In genomic region chr7:111122084-111122530, GRCm38 (mm10) we compare ENCODE assay signal across 8 mouse cellular contexts. TPM values are rescaled to one million over a fixed set of nuclear protein-coding genes. Genes with fewer than 3 reads are reported as not detected.
A peak's percentile ranks its signal among the peaks of the same experiment; 100 is the strongest.
DNase-seq lines count a peak whose midpoint lies in the region; ATAC-seq and TF ChIP-seq lines count a peak whose summit lies in the region.

No protein-coding gene starts in this region.

- no peak for TF ChIP-seq CTCF in brain, embryonic 14.5 days (IDR thresholded peaks at IDR 0.05; ENCODE audit: borderline replicate concordance, extremely low read depth, insufficient read depth, insufficient read length)

- no peaks in the 10 kb centered on the region for H3K9me3 ChIP-seq in forebrain, embryonic 15.5 days
- H3K9me3 ChIP-seq in hindbrain, embryonic 15.5 days = no peaks in the 10 kb centered on the region
- no peaks in the 10 kb centered on the region for H3K9me3 ChIP-seq in limb, embryonic 14.5 days (ENCODE audit: control insufficient read depth, low read length)
- H3K9me3 ChIP-seq in midbrain, embryonic 12.5 days = no peaks in the 10 kb centered on the region

- under 1% methylated on average over 34 of the region's 34 CpGs for WGBS in forebrain, embryonic 15.5 days
- under 1% methylated on average over 34 of the region's 34 CpGs for WGBS in hindbrain, embryonic 15.5 days
- WGBS in limb, embryonic 14.5 days = under 1% methylated on average over 33 of the region's 34 CpGs
- WGBS in midbrain, embryonic 12.5 days = 0% methylated on average over 34 of the region's 34 CpGs

- H3K27me3 ChIP-seq in forebrain, embryonic 15.5 days = no peaks in the 10 kb centered on the region
- no peaks in the 10 kb centered on the region for H3K27me3 ChIP-seq in hindbrain, embryonic 15.5 days
- H3K27me3 ChIP-seq in limb, embryonic 14.5 days (ENCODE audit: control insufficient read depth, insufficient read depth, low read length) = no peaks in the 10 kb centered on the region
- no peaks in the 10 kb centered on the region for H3K27me3 ChIP-seq in midbrain, embryonic 12.5 days

- H3K36me3 ChIP-seq in forebrain, embryonic 15.5 days = peaks cover 7% of the 10 kb centered on the region
- H3K36me3 ChIP-seq in hindbrain, embryonic 15.5 days = 0 out of 2 replicates have a peak, but pooled peaks cover 2% of the 10 kb centered on the region
- H3K36me3 ChIP-seq in limb, embryonic 14.5 days (ENCODE audit: control insufficient read depth, insufficient read depth, low read length) = peaks cover 4% of the 10 kb centered on the region; the same call in 1 of the 2 replicates
- H3K36me3 ChIP-seq in midbrain, embryonic 12.5 days = peaks cover 8% of the 10 kb centered on the region

- H3K4me1 ChIP-seq in forebrain, embryonic 15.5 days = peaks cover 14% of the 10 kb centered on the region
- peaks cover 17% of the 10 kb centered on the region for H3K4me1 ChIP-seq in hindbrain, embryonic 15.5 days (replicated peaks)
- peaks cover 7% of the 10 kb centered on the region; the same call in 1 of the 2 replicates for H3K4me1 ChIP-seq in limb, embryonic 14.5 days (ENCODE audit: control insufficient read depth, insufficient read depth, low read length)
- H3K4me1 ChIP-seq in midbrain, embryonic 12.5 days = peaks cover 11% of the 10 kb centered on the region

- peak overlapping the region; percentile 99 for H3K27ac ChIP-seq in forebrain, embryonic 15.5 days (replicated peaks)
- H3K27ac ChIP-seq in hindbrain, embryonic 15.5 days (replicated peaks) = peak overlapping the region; percentile 100
- peak overlapping the region; percentile 98 for H3K27ac ChIP-seq in limb, embryonic 14.5 days (replicated peaks; ENCODE audit: low read depth, low read length)
- peak overlapping the region; percentile 96 for H3K27ac ChIP-seq in midbrain, embryonic 12.5 days (replicated peaks)

- H3K4me3 ChIP-seq in forebrain, embryonic 15.5 days = peak overlapping the region; percentile 66
- peak overlapping the region; percentile 71 for H3K4me3 ChIP-seq in hindbrain, embryonic 15.5 days
- H3K4me3 ChIP-seq in limb, embryonic 14.5 days (replicated peaks; ENCODE audit: low read length) = peak overlapping the region; percentile 61
- peak overlapping the region; percentile 67 for H3K4me3 ChIP-seq in midbrain, embryonic 12.5 days

- DNase-seq in right cerebral cortex, postnatal 14 days = peak; percentile 52
- no peak for DNase-seq in right cerebral cortex, postnatal 36 days (ENCODE audit: low spot score in 2 of 2)
- DNase-seq in brain, embryonic 14.5 days (ENCODE audit: low read depth) = no peak
- peak; percentile 72 for DNase-seq in limb, embryonic 14.5 days (ENCODE audit: low spot score)
- DNase-seq in T-cell, adult 2 months (ENCODE audit: low spot score) = no peak

- H3K9ac ChIP-seq in forebrain, embryonic 15.5 days (replicated peaks) = peak overlapping the region; percentile 65
- H3K9ac ChIP-seq in hindbrain, embryonic 15.5 days = peak overlapping the region; percentile 81
- H3K9ac ChIP-seq in limb, embryonic 14.5 days (ENCODE audit: low read depth, low read length, severe bottlenecking) = peak overlapping the region; percentile 88
- peak overlapping the region; percentile 92 for H3K9ac ChIP-seq in midbrain, embryonic 12.5 days (replicated peaks)

- ATAC-seq in forebrain, embryonic 15.5 days (replicated peaks) = peak; percentile 86
- ATAC-seq in hindbrain, embryonic 15.5 days (ENCODE audit: low FRiP score, low read depth) = peak; percentile 92
- peak; percentile 89 for ATAC-seq in limb, embryonic 14.5 days (ENCODE audit: low FRiP score, low read depth)
- peak; percentile 87 for ATAC-seq in midbrain, embryonic 12.5 days (ENCODE audit: low FRiP score, low read depth)

- H3K4me2 ChIP-seq in forebrain, embryonic 15.5 days (replicated peaks) = peak overlapping the region; percentile 78
- peak overlapping the region; percentile 74 for H3K4me2 ChIP-seq in hindbrain, embryonic 15.5 days
- peak overlapping the region; percentile 87 for H3K4me2 ChIP-seq in limb, embryonic 14.5 days (replicated peaks; ENCODE audit: low read depth, low read length, severe bottlenecking)
- peak overlapping the region; percentile 71 for H3K4me2 ChIP-seq in midbrain, embryonic 12.5 days (replicated peaks)

- peak; percentile 15; the same call in 1 of the 2 replicates for TF ChIP-seq POLR2A in brain, embryonic 14.5 days (IDR thresholded peaks at IDR 0.05; ENCODE audit: borderline replicate concordance, extremely low read depth, insufficient read depth, insufficient read length, poor library complexity, severe bottlenecking)
- TF ChIP-seq POLR2A in limb, embryonic 14.5 days (IDR thresholded peaks at IDR 0.05; ENCODE audit: borderline replicate concordance, extremely low read depth, insufficient read depth, insufficient read length) = no peak

RNA-seq across cellular contexts. Expression of gene Eif4g2, which starts 39.3 kb away (rescaled TPM):
- 594 and 722 TPM in 2 replicates for polyA plus RNA-seq in brain, embryonic 14.5 days (2012; rRNA removed)
- 1,139 and 1,168 TPM in 2 replicates for polyA plus RNA-seq in forebrain, embryonic 15.5 days (2015; fragmentation: Nextera tagmentation; extraction: Ambion mirVana)
- polyA plus RNA-seq in hindbrain, embryonic 15.5 days (2015; fragmentation: Nextera tagmentation; extraction: Ambion mirVana) = 1,003 and 1,033 TPM in 2 replicates
- polyA plus RNA-seq in limb, embryonic 14.5 days (2012; rRNA removed) = 350 and 352 TPM in 2 replicates
- polyA plus RNA-seq in limb, embryonic 14.5 days (2014; fragmentation: Nextera tagmentation; extraction: Ambion mirVana) = 921 and 939 TPM in 2 replicates
- polyA plus RNA-seq in midbrain, embryonic 12.5 days (2016; fragmentation: Nextera tagmentation; extraction: Ambion mirVana) = 1,594 and 1,624 TPM in 2 replicates

Comparison
In these comparisons a context has a peak if more than half of its experiments do, and no peak if none do; other contexts are left out.
1. DNase-seq: peak in right cerebral cortex, postnatal 14 days (single experiment) and limb, embryonic 14.5 days (single experiment); none in right cerebral cortex, postnatal 36 days (0 of 2), brain, embryonic 14.5 days (single experiment) and T-cell, adult 2 months (single experiment).
2. Peak in every context shown above with its lines, with median percentiles within 50 percentile points of each other: ATAC-seq, H3K27ac ChIP-seq, H3K4me2 ChIP-seq, H3K4me3 ChIP-seq and H3K9ac ChIP-seq.